Mouse (Mus musculus) liver, adult 2 months (tissue): ENCODE results near the gene Nemp1. TPM values are rescaled to one million over a fixed set of nuclear protein-coding genes. Genes with fewer than 3 reads are reported as not detected.

Experiments
- DNase-seq: peaks from one replicate; pipeline ENCODE4 v3.0.0-alpha.2; 2011; ENCODE audit warnings: low read depth, low spot score; ENCODE audit errors: extremely low read depth
- H3K27ac ChIP-seq: fragments of 200-500 bp; replicated peaks from 2 replicates; pipeline ENCODE4 v1.5.1; 2012; ENCODE audit warnings: low read depth, mild to moderate bottlenecking, control low read depth, inconsistent platforms, low read length; ENCODE audit not compliant: insufficient read depth
- H3K27me3 ChIP-seq: fragments of 200-500 bp; 2 replicates; pipeline ENCODE4 v1.6.1; 2012; ENCODE audit warnings: mild to moderate bottlenecking, moderate library complexity, low read length, inconsistent platforms; ENCODE audit not compliant: control insufficient read depth, insufficient read depth
- H3K36me3 ChIP-seq: fragments of 200-500 bp; 2 replicates; pipeline ENCODE4 v1.6.1; 2012; ENCODE audit warnings: low read length, inconsistent platforms; ENCODE audit not compliant: control insufficient read depth, insufficient read depth
- H3K4me1 ChIP-seq: fragments of 200-500 bp; 2 replicates; pipeline ENCODE4 v1.6.1; 2011; ENCODE audit warnings: low read length; ENCODE audit not compliant: control insufficient read depth, insufficient read depth
- H3K4me3 ChIP-seq: fragments of 200-500 bp; 2 replicates; pipeline ENCODE4 v1.5.1; 2011; ENCODE audit warnings: low read depth, mild to moderate bottlenecking, control low read depth, low read length, moderate library complexity; ENCODE audit not compliant: insufficient read depth
- H3K79me2 ChIP-seq: fragments of 200-500 bp; 2 replicates; pipeline ENCODE4 v1.6.1; 2012; ENCODE audit warnings: inconsistent platforms, mild to moderate bottlenecking, low read length, moderate library complexity; ENCODE audit not compliant: control insufficient read depth, insufficient read depth
- H3K9ac ChIP-seq: fragments of 200-500 bp; 2 replicates; pipeline ENCODE4 v1.6.1; 2012; ENCODE audit warnings: low read depth, mild to moderate bottlenecking, control low read depth, inconsistent platforms, low read length
- CTCF ChIP-seq: fragments of 200-500 bp; IDR thresholded peaks from 2 replicates; pipeline ENCODE4 v1.5.1; 2011; ENCODE audit warnings: low read depth, low read length, control low read depth
- POLR2A ChIP-seq: fragments of 200-500 bp; IDR thresholded peaks from 2 replicates; pipeline ENCODE4 v1.6.1; 2011; ENCODE audit warnings: low read length, control low read depth; ENCODE audit not compliant: insufficient read depth; ENCODE audit errors: extremely low read depth
- WGBS: fragments of 180-500 bp; shearing (Covaris S2); methylation state at CpG from one replicate; pipeline ENCODE4 v1.1.7; 2018; 5-methylcytosine and 5-hydroxymethylcytosine counted together
- polyA plus RNA-seq: library from polyadenylated mRNA; depleted of rRNA; stranded (reverse); fragments of >200 nt; gene quantifications from 2 replicates; pipeline ENCODE4 v1.2.3, GENCODE M21; 2012
- total RNA-seq: library from RNA; depleted of rRNA; stranded (reverse); fragments of >200 nt; gene quantifications from 2 replicates; pipeline ENCODE4 v1.2.3, GENCODE M21; 2014

Gene Nemp1
- total and polyA plus RNA-seq, 2 experiments, result 2.0 to 5.5 TPM

DNA sequence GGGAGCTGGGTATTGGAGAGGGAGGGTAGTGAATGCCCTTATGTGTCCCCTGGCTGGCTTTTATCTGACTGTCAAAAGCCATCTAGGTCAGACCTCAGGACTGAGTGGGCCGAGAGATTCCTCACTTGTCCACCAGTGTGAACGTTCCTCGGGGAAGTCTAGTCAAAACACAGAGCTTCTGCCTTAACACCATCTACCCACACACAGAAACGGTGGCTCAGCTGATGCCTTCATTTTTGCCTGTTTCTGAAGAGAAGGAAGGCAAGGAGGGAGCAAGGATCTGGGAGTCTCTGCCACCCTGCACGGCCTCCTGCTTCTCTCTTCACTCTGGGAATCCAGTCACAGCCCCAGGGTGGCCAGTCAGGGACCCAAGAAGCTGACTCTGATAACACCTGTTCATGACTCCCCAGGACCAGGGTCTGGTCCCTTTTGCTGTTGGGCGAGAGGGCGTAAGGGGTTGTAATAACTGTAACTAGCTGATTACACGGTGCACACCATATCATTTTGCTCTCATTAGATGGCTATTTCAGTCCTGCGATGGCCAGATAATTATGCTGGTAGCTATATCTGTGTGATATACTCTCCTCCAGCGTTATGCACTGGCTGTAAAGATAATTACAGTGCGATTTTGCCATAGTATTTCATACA lies 63.7 kb downstream of the Nemp1 start:
- TF ChIP-seq POLR2A (no peak), CTCF (no peak)
- Histone ChIP-seq H3K4me3 (no peak overlapping the region), H3K4me1 (no peaks in the 10 kb centered on the region), H3K36me3 (no peaks in the 10 kb centered on the region), H3K79me2 (no peaks in the 10 kb centered on the region), H3K9ac (no peak overlapping the region), H3K27me3 (0 out of 2 replicates have a peak, but pooled peaks cover 2% of the 10 kb centered on the region), H3K27ac (no peak overlapping the region)
- WGBS, result 85% methylated on average over 11 of the region's 11 CpGs
- DNase-seq, result no peak

DNA sequence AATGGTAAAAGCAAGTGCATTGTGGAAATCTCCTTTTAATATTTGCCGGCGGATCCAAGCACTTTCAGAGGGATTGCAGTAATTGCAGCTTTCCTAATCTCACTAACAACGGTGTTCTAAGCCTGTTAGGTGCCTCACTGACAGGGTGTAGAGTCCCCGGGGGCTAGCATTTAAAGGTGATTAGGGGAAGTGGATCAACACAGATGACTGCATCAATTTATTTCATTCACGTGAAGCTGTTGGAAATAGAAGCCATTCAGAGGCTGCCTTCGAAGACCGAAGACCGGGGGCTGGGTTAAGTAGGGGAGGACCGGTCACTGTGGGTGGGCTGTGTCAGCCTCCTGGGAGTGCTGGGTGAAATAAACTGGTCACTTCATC lies 64.2 kb downstream of the Nemp1 start:
- 0 out of 2 replicates have a peak, but pooled peaks cover under 1% of the 10 kb centered on the region for H3K27me3 ChIP-seq
- no peak for TF ChIP-seq CTCF
- no peak for TF ChIP-seq POLR2A
- no peaks in the 10 kb centered on the region for H3K79me2 ChIP-seq
- H3K36me3 ChIP-seq, result no peaks in the 10 kb centered on the region
- H3K27ac ChIP-seq, result no peak overlapping the region
- H3K4me1 ChIP-seq, result no peaks in the 10 kb centered on the region
- no peak for DNase-seq
- 75% methylated on average over 9 of the region's 9 CpGs for WGBS
- H3K4me3 ChIP-seq, result no peak overlapping the region
- no peak overlapping the region for H3K9ac ChIP-seq

DNA sequence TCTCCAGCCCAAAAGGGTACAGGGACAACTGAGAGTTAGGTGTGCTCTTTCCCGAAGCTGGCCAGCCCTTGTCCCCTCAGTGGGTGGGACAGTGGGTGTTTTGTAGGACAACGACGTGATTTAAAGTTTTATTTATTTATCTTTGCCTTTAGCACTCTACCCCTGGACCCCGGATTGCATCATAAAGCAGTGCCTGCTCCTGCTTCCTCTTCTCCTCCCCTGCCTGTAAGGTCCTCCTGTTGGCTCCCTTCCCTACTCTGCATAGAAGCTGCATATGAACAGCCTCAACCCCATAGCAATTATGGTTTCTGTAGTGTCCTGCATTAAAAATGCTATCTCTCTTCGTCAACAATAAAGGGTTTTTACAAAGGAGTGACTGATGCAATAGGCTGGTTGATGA lies 64.7 kb downstream of the Nemp1 start:
- H3K4me1 ChIP-seq, result 0 out of 2 replicates have a peak, but pooled peaks cover 1% of the 10 kb centered on the region
- WGBS, result 20% methylated on average over 5 of the region's 5 CpGs
- H3K27ac ChIP-seq, result no peak overlapping the region

DNA sequence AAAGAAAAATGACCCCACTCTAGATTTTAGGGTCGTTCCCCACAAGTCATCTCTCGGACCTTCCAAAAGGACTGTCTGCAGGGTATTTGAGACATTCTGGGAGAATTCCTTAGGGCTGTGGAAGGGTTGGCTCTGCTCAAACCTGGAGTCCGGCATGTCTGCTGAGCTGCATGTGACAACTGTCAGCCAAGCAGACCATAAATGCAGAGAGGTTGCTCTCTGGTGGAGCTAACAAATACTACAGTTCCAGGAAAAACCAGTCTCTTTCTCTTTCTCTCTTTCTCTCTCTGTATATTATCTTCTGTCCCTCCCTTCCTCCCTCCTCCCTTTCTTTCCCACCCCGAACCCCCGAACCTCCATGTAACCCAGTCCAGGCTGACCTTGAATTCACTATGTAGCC lies 67.7 kb downstream of the Nemp1 start:
- no peaks in the 10 kb centered on the region for H3K27me3 ChIP-seq
- 28% methylated on average over 5 of the region's 5 CpGs for WGBS
- no peak overlapping the region for H3K9ac ChIP-seq
- no peak for TF ChIP-seq POLR2A
- peak; percentile 68 for TF ChIP-seq CTCF
- no peaks in the 10 kb centered on the region for H3K36me3 ChIP-seq
- no peak overlapping the region for H3K4me3 ChIP-seq
- no peaks in the 10 kb centered on the region for H3K79me2 ChIP-seq
- H3K4me1 ChIP-seq, result peaks cover 15% of the 10 kb centered on the region
- no peak overlapping the region for H3K27ac ChIP-seq
- peak; percentile 47 for DNase-seq

More for the DNA sequence above, 64.7 kb downstream of the Nemp1 start:
- Histone ChIP-seq H3K4me3 (no peak overlapping the region), H3K36me3 (no peaks in the 10 kb centered on the region), H3K27me3 (no peaks in the 10 kb centered on the region), H3K9ac (no peak overlapping the region), H3K79me2 (no peaks in the 10 kb centered on the region)
- TF ChIP-seq CTCF (no peak), POLR2A (no peak)
- DNase-seq, result no peak

DNA sequence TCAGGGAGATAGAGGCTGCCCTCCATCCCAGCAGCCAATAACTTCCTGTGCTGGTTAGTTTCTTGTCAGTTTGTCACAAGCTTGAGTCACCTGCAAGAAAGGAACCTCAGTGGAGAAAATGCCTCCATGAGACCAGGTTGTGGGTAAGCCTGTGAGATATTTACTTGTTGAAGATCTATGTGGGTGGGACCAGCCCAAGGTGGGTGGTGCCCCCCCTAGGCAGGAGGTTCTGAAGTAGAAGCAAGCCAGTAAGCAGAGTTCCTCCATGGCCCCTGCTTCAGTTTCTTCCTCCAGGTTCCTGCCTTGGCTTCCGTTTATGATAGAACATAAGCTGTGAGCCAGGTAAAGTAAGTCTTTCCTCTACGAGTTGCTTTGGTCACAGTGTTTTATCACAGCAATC lies 69.6 kb downstream of the Nemp1 start:
- H3K9ac ChIP-seq, result no peak overlapping the region
- H3K79me2 ChIP-seq, result peaks cover 8% of the 10 kb centered on the region
- 75% methylated on average over 2 of the region's 2 CpGs for WGBS
- TF ChIP-seq CTCF, result no peak
- no peak for TF ChIP-seq POLR2A
- no peak overlapping the region for H3K4me3 ChIP-seq
- peaks cover 15% of the 10 kb centered on the region for H3K4me1 ChIP-seq
- no peak for DNase-seq
- no peaks in the 10 kb centered on the region for H3K27me3 ChIP-seq
- H3K27ac ChIP-seq, result peak overlapping the region; percentile 22
- no peaks in the 10 kb centered on the region for H3K36me3 ChIP-seq

DNA sequence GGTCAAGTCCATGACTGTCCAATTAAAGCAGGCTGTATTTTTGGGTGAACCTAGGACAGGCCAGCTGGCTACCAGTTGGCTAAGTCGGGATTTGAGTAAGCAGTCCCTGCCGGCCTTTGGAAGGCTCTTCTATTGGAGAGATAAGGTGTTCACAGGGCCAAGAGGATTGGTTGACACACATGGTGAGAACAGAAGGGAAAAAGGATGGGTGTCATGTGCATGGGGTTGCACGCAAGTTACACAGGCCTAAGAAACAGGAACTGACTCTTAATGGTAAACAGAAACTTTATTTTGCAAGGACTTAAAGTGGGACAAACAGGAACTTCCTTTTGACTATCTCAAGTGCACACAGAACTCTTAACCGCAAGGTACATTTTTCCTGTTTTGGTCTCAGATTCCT lies 70.2 kb downstream of the Nemp1 start:
- TF ChIP-seq CTCF (no peak), POLR2A (no peak)

More for the DNA sequence above, 70.2 kb downstream of the Nemp1 start:
- peak overlapping the region; percentile 67 for H3K27ac ChIP-seq
- peak; percentile 91 for DNase-seq
- no peak overlapping the region for H3K4me3 ChIP-seq
- H3K36me3 ChIP-seq, result peaks cover 5% of the 10 kb centered on the region; the same call in 1 of the 2 replicates
- H3K9ac ChIP-seq, result no peak overlapping the region
- H3K27me3 ChIP-seq, result no peaks in the 10 kb centered on the region
- H3K4me1 ChIP-seq, result peaks cover 18% of the 10 kb centered on the region
- peaks cover 14% of the 10 kb centered on the region for H3K79me2 ChIP-seq
- 15% methylated on average over 4 of the region's 4 CpGs for WGBS
